Mouse (Mus musculus) megakaryocyte, embryonic 14.5 days (primary cell): ENCODE data around the gene Mafb.

Experiments used
- FLI1 ChIP-seq: IDR thresholded peaks from 2 replicates; pipeline ENCODE4 v1.6.1; 2012; ENCODE audit warnings: low read length, inconsistent platforms, mixed read lengths
- GATA1 ChIP-seq: IDR thresholded peaks from 3 replicates; pipeline ENCODE4 v1.6.1; 2012; ENCODE audit warnings: mixed read lengths, low read length, inconsistent platforms, borderline replicate concordance

DNA sequence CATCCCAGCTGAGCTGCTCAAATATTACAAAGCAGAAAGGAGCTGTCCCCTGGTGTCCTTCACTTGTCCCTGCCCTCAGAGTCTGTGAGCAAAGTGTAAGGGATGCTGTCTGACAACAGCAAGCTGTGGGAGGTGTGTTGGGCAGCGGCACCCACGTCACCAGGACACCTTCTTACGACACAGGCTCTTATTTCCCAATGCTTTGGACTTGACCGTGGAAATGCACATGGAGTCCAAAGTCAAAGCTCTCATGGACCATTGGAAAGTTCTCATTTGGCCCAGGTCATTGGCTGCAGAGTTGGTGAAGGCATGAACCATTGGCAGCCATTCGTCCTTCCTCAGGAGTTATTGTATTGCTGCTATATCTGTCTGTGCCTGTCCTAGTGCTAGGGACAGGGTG is 27.3 kb downstream of the Mafb start:
- TF ChIP-seq GATA1 (no peak), FLI1 (no peak)
